Mouse (Mus musculus) G1E (cell line): ENCODE measurements around the gene Ntan1.

ENCODE experiments used
- CTCF ChIP-seq: IDR thresholded peaks from 2 replicates; pipeline ENCODE4 v1.5.1; 2012; ENCODE audit warnings: low read depth, low read length, inconsistent platforms, mixed read lengths
- GATA1 ChIP-seq: IDR thresholded peaks from 2 replicates; pipeline ENCODE4 v1.6.1; 2012; ENCODE audit warnings: borderline replicate concordance, low read length, inconsistent platforms, mixed read lengths
- GATA2 ChIP-seq: IDR thresholded peaks from 2 replicates; pipeline ENCODE4 v1.6.1; 2012; ENCODE audit warnings: low read depth, low read length, inconsistent platforms, borderline replicate concordance
- POLR2AphosphoS5 ChIP-seq: IDR thresholded peaks from 2 replicates; pipeline ENCODE4 v1.6.1; 2012; ENCODE audit warnings: low read depth, low read length, inconsistent platforms; ENCODE audit not compliant: insufficient replicate concordance
- TAL1 ChIP-seq: conservative IDR thresholded peaks from 2 replicates; pipeline ENCODE4 v1.6.1; 2012; ENCODE audit warnings: low read depth, low read length, inconsistent platforms, mixed read lengths

DNA sequence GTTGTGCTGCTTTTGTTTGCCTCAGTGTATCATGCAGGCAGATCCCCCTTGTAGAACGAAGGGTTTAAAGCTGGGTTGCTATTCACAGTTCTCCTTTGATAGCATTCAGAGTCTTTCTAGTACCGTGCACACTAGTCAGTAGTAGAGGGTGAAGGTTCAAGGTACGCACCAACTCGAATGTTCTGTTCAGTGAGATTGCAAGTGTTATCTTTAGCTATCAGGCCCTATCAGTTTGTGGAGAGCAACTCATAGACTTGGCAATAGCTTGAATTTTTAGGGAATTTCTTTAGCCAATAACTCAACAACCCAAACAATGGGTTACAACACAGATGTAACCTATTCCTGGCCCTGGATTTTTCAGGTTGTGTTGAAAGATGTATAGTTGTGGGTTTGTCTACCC lies 17.4 kb upstream of the Ntan1 start:
- TF ChIP-seq CTCF (no peak), POLR2AphosphoS5 (no peak), TAL1 (no peak), GATA2 (no peak), GATA1 (no peak)
